Mouse (Mus musculus) layer of hippocampus, postnatal 25 days (tissue): ENCODE data around the gene Fasn. TPM values are rescaled to one million over a fixed set of nuclear protein-coding genes. Genes with fewer than 3 reads are reported as not detected.
"Not testable (repeated sequence)": the region's sequence is repeated elsewhere in the genome, so short reads cannot be mapped to it uniquely, and the experiment has no call there.

Experiments used
- DNase-seq, 2 experiments: peaks; one replicate each; pipeline ENCODE4 v3.0.0; 2022; ENCODE audit warnings: mixed read lengths in 2 of 2, low spot score in 1 of 2; ENCODE audit errors: extremely low spot score in 1 of 2
- total RNA-seq, 2 experiments: library from RNA; stranded (reverse); gene quantifications; 2 replicates each; pipeline ENCODE4 v1.2.3; 2021

Gene Fasn
- total RNA-seq, 2 experiments from 2014 or later = 191 to 198 TPM

DNA sequence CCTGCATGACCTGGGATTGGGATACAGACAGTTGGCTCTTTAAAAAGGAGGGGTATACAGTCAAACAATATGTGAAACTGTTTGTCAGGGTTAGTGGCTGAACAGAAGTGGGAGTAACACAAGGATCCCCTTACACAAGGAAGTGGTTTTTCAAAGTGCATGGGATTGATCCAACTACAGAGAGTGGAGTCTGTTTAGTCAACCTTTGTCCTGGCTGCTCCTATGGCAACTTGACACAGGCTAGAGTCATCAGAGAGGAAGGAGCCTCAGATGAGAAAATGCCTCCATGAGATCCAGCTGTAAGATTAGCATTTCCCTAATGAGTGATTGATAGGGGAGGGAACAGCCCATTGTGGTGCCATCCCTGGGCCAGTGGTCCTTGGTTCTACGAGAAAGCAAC lies 56.1 kb downstream of the Fasn start:
- DNase-seq = no peak

DNA sequence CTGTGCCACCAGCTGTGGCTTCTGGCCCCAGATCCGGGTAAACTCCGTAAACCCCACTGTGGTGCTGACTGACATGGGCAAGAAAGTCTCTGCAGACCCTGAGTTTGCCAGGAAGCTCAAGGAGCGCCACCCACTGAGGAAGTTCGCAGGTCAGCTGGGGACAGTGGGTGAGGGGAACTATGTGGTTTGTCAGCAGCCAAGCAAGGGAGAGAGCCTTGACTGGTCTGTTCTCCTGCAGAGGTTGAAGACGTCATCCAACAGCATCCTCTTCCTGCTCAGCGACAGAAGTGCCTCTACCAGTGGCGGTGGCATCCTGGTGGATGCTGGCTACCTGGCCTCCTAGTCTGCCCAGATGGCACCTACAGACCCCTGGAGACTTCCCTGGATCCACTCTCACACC lies 57.3 kb downstream of the Fasn start:
- not testable (repeated sequence) for DNase-seq

DNA sequence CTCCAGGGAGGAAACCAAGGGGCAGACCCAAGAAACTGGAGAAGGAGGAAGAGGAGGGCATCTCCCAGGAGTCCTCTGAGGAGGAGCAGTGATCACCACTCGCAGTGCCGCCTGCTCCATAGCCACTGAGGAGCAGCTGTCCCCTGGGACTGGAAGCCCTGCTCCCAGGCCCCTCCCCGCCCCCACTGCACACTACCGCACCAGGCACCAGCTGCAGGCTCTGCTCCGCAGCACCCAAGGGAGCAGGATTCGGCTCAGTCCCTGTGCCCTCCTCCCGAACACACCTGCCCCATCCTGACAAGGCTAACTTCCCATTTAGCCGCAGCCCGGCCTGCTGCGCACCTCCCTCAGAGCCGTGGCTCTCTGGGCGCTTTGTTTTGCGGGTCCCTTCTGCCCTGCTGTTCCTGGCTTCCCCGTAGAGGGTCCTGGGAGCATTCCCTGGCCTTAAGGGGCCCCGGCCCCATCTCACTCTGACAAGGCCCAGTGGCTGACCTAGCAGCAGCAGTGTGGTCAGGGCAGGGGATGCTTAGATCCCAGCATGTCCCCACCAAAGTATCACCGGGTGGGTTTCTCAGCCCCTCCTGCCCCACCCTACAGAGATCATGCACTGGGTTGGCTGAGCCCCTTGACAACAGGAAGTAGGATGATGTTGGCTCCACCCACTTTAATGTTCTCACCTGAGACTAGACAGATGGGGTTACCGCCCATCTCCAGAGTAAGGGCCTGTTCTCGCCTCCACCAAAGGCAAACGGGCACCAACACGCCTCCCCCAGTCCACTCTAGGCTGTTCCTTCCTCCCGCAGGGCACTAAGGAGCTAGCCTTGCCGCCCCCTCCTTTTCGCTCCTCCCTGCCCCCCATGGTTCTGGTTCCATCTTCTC lies 61.0 kb downstream of the Fasn start:
- not testable (repeated sequence) for DNase-seq

DNA sequence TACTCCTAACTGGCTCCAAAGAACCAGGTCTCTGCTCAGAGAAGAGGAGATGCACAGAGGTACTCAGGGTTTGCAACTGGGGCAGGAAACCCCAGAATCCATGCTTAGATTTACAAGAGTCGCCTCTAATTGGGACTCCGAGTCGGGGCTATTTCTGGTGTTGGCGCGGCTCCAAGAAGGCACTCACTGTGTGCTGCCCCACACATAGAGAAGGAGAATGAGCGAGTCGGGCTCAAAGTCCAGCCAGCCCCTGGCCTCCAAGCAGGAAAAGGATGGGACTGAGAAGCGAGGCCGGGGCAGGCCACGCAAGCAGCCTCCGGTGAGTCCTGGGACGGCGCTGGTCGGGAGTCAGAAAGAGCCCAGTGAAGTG lies 61.7 kb downstream of the Fasn start, which contains the start of gene Hmga1b:
Hmga1b (plus strand) TSS at position 123 of the 370 bp plus-strand sequence.
- not testable (repeated sequence) for DNase-seq

DNA sequence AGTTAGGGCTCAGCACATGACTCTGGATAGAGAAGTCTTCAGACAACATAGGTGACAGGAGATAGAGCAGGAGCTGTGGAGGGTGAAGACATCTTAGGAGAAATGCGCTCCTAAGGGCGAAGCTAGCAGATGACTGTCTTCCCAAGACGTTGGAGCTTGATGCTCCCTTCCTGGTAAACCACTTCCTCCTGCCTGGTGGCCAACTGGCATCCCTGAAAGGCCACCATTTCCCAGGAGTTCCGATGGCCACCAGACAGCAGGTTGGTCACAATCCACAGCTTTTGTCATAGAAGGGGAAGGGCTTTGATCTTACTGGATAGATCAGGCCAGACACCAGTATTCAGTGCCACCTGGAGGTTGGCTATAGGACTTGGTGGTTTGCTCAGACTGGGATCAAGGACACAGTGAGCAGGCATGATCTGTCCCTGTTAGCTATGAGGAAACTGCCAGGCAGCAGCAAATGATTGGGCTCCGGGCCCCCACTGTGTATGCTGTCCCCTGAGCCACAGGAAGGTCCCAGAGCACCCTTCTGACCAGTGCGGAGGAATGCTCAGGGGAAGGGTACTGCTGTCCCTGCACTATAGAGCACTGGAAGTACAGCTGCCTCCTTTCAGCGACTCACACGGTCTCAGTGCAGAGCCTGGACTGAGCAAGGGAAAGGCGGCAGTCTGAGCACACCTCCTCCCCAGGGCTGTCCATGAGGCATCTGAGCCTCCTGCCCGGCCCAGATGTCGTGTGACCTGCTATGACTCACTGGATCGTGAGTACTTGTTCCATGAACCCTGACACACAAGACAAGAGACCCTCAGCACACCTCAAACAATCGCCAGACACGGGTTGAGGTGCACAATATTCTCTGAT lies 62.3 kb downstream of the Fasn start:
- DNase-seq = no peak

DNA sequence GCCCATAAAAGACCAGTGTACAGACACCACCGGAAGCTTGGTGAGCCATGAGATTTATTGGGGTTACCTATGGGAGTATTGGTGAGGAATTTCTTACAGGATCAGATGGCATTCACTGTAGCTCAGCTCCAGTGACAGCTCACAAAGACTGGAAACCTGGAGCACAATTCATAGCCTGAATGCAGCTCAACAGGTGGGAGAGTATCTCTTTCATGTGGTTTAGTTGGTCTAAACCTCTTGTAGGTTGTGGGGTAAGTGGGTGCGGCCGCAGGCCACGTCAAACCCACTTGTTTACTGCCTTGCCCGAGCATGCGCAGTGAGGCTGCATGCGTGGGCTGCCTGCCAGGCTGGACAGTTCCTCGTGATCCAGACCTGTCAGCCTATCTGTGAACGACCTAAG lies 64.1 kb downstream of the Fasn start:
- DNase-seq = no peak

Other genes starting within 250 kb of the Fasn start
- gene Arhgdia, start 242.9 kb downstream of the Fasn start, total RNA-seq = 100 to 1,000 TPM; 306 to 324 TPM
- 10 to 100 TPM; 61.7 to 67.4 TPM for gene Alyref, start 226.2 kb downstream of the Fasn start, total RNA-seq
- gene Anapc11, start 226.1 kb downstream of the Fasn start, total RNA-seq = 100 to 1,000 TPM in 1 of 2 experiments, 10 to 100 TPM in 1; 87.2 to 109 TPM
- gene Npb, start 216.1 kb downstream of the Fasn start, total RNA-seq = 1 to 10 TPM; 2.1 to 2.9 TPM
- 100 to 1,000 TPM; 133 to 162 TPM for gene Pcyt2, start 206.6 kb downstream of the Fasn start, total RNA-seq
- gene Sirt7, start 199.3 kb downstream of the Fasn start, total RNA-seq = 10 to 100 TPM; 36.1 to 42.4 TPM
- 10 to 100 TPM; 68.9 to 83.2 TPM for gene Mafg, start 190.9 kb downstream of the Fasn start, total RNA-seq
- 1 to 10 TPM; 4.3 to 4.9 TPM for gene Pycr1, start 180.8 kb downstream of the Fasn start, total RNA-seq
- 1 to 10 TPM; 2.5 to 3.5 TPM for gene Myadml2, start 176.4 kb downstream of the Fasn start, total RNA-seq
- 1 to 10 TPM; 4.5 to 8.2 TPM for gene Notum, start 163.4 kb downstream of the Fasn start, total RNA-seq
- gene Aspscr1, start 151.6 kb downstream of the Fasn start, total RNA-seq = 10 to 100 TPM; 50.0 to 55.7 TPM
- gene Cenpx, start 110.8 kb downstream of the Fasn start, total RNA-seq = 10 to 100 TPM; 20.1 to 21.9 TPM
- 10 to 100 TPM; 47.0 to 65.2 TPM for gene Lrrc45, start 110.6 kb downstream of the Fasn start, total RNA-seq
- gene Rac3, start 103.1 kb downstream of the Fasn start, total RNA-seq = 10 to 100 TPM; 33.7 to 46.8 TPM
- 10 to 100 TPM; 12.4 to 12.9 TPM for gene Dcxr, start 97.3 kb downstream of the Fasn start, total RNA-seq
- gene Cbr2, start 92.4 kb downstream of the Fasn start, total RNA-seq = 1 to 10 TPM; 1.5 to 1.6 TPM
- gene Hmga1b, start 61.8 kb downstream of the Fasn start, total RNA-seq = 10 to 100 TPM; 19.9 to 22.8 TPM
- gene Rfng, start 40.3 kb downstream of the Fasn start, total RNA-seq = 10 to 100 TPM; 68.8 to 74.1 TPM
- gene Gps1, start 40.3 kb downstream of the Fasn start, total RNA-seq = 100 to 1,000 TPM; 147 to 153 TPM
- gene Dus1l, start 28.1 kb downstream of the Fasn start, total RNA-seq = 10 to 100 TPM; 45.7 to 50.0 TPM
- gene Ccdc57, start 108.3 kb upstream of the Fasn start, total RNA-seq = 1 to 10 TPM; 4.8 to 8.0 TPM
- 1 to 10 TPM; 2.0 to 2.2 TPM for gene Slc16a3, start 123.9 kb upstream of the Fasn start, total RNA-seq
- gene Csnk1d, start 166.8 kb upstream of the Fasn start, total RNA-seq = 100 to 1,000 TPM; 127 to 128 TPM
- not detected for gene Cd7, start 214.9 kb upstream of the Fasn start, total RNA-seq
- not detected for gene Sectm1b, start 239.0 kb upstream of the Fasn start, total RNA-seq